Mouse (Mus musculus) heart, postnatal 0 days (tissue): ENCODE data around the gene Flrt2.

Experiments
- CTCF ChIP-seq: IDR thresholded peaks from 2 replicates; pipeline ENCODE4 v1.5.1; 2016; ENCODE audit warnings: antibody characterized with exemption, control low read depth, low read depth
- EP300 ChIP-seq: IDR thresholded peaks from 2 replicates; pipeline ENCODE4 v1.6.1; 2016; ENCODE audit warnings: antibody characterized with exemption, low read depth

- no peak for TF ChIP-seq CTCF
- TF ChIP-seq EP300 = no peak
Measured at GRCm38 (mm10) chr12:95738031-95738430, 46.0 kb downstream of the Flrt2 start.
